Mouse (Mus musculus): ENCODE data around the gene Sept8.

Sept8 gene

GRCm38 (mm10) chr11:53519207-53520121 is at the start of gene Sept8:
TSS of gene Sept8 (plus strand) at chr11:53519257.
- DNase-seq, result peak; percentile 44 to 80

- no peak for DNase-seq
These were observed 49.6 kb upstream of the Sept8 start for GRCm38 (mm10) chr11:53469294-53469967.

- peak; percentile 87 to 95 for DNase-seq
These were observed 48.9 kb upstream of the Sept8 start, which contains the start of gene Gm9837 for GRCm38 (mm10) chr11:53469968-53470695. TSS of gene Gm9837 (minus strand) at chr11:53470479.

GRCm38 (mm10) chr11:53472709-53473108 is 46.3 kb upstream of the Sept8 start:
- no peak for DNase-seq

- no peak for DNase-seq
These were observed 43.4 kb upstream of the Sept8 start for GRCm38 (mm10) chr11:53475620-53476019.

GRCm38 (mm10) chr11:53477833-53478232 is 41.2 kb upstream of the Sept8 start:
- DNase-seq, result no peak

- DNase-seq, result peak in 1 of 2 experiments; percentile 45
These were observed 40.5 kb upstream of the Sept8 start for GRCm38 (mm10) chr11:53478383-53479170.

- peak in 1 of 2 experiments; percentile 32 for DNase-seq
These were observed 39.8 kb upstream of the Sept8 start for GRCm38 (mm10) chr11:53479171-53479782.

GRCm38 (mm10) chr11:53479783-53480301 is 39.2 kb upstream of the Sept8 start, which contains the start of the genes Gm9945 and Sowaha:
TSS of gene Gm9945 (plus strand) at chr11:53480166.
TSS of gene Sowaha (minus strand) at chr11:53480274.
- DNase-seq, result peak; percentile 71 to 72

- DNase-seq, result no peak
These were observed 37.8 kb upstream of the Sept8 start for GRCm38 (mm10) chr11:53481088-53481730.

GRCm38 (mm10) chr11:53483159-53483891 is 35.7 kb upstream of the Sept8 start:
- peak in 1 of 2 experiments; percentile 44 for DNase-seq

- peak in 1 of 2 experiments; percentile 10 for DNase-seq
These were observed 33.3 kb upstream of the Sept8 start for GRCm38 (mm10) chr11:53485719-53486118.

- DNase-seq, result no peak
These were observed 32.7 kb upstream of the Sept8 start for GRCm38 (mm10) chr11:53486351-53486750.

- DNase-seq, result peak; percentile 46 to 78
These were observed 32.0 kb upstream of the Sept8 start for GRCm38 (mm10) chr11:53486822-53487594.

- DNase-seq, result no peak
These were observed 30.1 kb upstream of the Sept8 start for GRCm38 (mm10) chr11:53489007-53489406.

GRCm38 (mm10) chr11:53489421-53489820 is 29.6 kb upstream of the Sept8 start:
- no peak for DNase-seq

- DNase-seq, result no peak
These were observed 27.1 kb upstream of the Sept8 start for GRCm38 (mm10) chr11:53491954-53492401.

GRCm38 (mm10) chr11:53493243-53493955 is 25.7 kb upstream of the Sept8 start:
- no peak for DNase-seq

Data from kidney, postnatal 36 days (tissue).